Mouse (Mus musculus) CH12F3 (cell line): Measurements from ENCODE around the gene Prox2.

Source experiments
- in situ Hi-C: fragments of 300-500 bp; cut with MboI; formaldehyde crosslinking; loops from 2 replicates; pipeline ENCODE4 v1.14.3; 2020; ENCODE audit warnings: low sequenced_read_pairs

The Prox2 gene

GRCm38 (mm10) chr12:85134043-85134794 is 23.7 kb upstream of the Prox2 start:
- in situ Hi-C loops, result no loop called here

DNA sequence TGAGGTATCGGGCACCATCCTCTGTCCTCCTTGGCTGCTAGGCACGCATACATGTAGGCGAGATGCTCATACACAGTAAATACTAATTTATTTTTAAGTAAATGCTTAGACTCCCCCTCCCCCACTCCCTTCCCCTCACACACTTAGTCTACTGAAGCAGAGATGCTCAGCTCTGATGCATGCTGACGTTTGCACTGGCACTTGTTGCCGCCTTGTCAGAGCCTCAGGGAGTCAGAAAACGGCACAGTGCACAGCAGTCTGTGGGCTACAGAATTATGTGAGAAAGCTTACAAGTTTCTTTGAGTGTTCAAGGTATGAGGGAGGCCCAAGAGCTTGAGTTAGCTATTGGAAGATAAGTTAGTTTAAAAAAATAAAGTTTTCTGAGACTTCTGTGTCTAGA is 20.8 kb upstream of the Prox2 start:
- in situ Hi-C loops, result no loop called here

GRCm38 (mm10) chr12:85129426-85129978 is 18.9 kb upstream of the Prox2 start:
- in situ Hi-C loops, result no loop called here

- in situ Hi-C loops, result no loop called here
Observed at GRCm38 (mm10) chr12:85126986-85127603, 16.5 kb upstream of the Prox2 start.

DNA sequence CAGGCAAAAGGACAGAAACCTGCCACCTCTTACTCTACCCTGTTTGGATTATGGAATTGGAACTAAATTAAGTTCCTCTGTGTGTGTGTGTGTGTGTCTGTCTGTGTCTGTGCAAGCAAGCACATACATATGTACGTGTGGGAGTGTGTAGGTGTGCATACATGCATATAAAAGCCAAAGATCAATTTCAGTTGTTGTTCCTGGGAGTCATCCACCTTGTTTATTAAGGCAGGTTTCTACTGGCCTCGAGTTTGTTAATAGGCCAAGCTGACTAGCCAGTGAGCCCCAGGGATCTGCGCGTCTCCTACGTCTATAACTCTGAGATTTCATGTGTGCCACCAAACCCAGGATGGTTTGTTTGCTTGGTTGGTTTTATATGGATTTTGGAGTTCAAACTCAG is 14.2 kb upstream of the Prox2 start:
- in situ Hi-C loops, result no loop called here

- in situ Hi-C loops, result no loop called here
Observed at GRCm38 (mm10) chr12:85123645-85124044, 13.1 kb upstream of the Prox2 start.

GRCm38 (mm10) chr12:85123108-85123530 is 12.6 kb upstream of the Prox2 start:
- in situ Hi-C loops, result no loop called here

GRCm38 (mm10) chr12:85121806-85122459 is 11.4 kb upstream of the Prox2 start:
- in situ Hi-C loops, result no loop called here

- in situ Hi-C loops, result no loop called here
Observed at GRCm38 (mm10) chr12:85115678-85116077, 5.1 kb upstream of the Prox2 start.

DNA sequence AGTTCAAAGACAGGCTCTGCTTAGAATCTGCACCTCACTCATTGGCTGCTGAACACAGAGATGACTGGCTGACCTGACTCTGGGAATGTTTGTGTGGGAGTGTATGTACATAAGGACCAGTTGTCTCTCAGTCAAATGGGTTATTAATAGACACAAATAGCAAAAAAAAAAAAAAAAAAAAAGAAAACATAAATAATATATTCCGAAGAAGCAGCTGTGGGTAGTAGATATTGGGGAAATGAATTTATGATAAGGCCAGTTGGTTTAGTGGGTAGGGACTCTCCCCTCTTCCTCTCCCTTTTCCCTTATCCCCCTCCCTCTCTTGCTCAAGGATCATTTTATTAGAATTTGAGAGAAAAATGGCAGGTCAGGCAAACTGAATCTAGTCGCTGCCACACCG is 3.4 kb upstream of the Prox2 start:
- in situ Hi-C loops, result no loop called here

DNA sequence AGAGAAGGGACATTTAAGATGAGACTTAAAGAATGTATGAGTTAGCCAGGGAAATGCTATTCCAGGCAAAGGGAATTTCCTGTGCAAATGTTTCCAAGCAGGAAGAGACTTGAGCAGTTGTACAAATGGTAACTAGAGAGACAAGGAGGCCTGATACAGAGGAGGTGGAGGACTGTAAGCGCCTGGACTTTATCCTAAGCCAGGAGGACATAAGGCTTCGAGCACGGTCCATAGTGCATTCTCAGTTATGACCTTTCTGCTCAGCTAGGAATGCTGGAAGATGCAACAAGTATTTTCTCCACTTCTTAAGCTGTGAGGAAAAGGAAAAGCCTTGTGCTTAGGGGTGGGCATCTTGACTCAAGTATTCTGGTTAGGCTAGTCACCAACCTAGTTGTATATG is 2.8 kb upstream of the Prox2 start:
- in situ Hi-C loops, result no loop called here

DNA sequence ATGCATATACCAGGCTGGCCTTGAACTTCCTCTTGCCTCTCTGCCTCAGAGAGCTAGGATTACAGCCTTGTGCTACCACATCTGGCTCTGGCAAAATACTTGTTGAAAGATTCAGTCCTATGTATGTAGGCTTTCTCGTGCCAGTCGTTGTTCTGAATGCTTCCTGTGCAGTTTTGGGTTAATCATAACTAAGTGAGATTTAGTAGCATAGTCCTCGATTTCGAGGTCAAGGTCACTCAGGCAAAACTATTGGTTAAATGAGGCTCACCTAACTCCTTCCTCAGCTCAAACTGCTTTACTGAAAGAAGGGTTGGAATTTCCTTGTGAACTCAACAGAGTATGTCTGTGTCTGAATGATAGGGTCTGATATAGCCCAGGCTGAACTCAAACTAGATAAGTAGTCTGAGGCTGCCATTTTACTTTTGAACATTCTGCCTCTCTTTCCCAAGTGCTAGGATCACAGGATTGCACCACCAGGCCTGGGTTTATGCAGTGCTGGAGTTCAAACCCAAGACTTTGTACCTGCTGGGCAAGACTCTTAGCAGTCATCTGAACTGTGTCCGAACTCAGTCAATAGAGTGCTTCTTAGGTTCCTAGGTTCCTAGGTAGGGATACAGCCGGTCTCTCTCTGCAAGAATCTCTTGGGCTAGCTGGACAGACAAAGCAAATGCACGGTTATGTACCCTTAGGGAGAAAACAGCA is 2.1 kb upstream of the Prox2 start:
- in situ Hi-C loops, result no loop called here

DNA sequence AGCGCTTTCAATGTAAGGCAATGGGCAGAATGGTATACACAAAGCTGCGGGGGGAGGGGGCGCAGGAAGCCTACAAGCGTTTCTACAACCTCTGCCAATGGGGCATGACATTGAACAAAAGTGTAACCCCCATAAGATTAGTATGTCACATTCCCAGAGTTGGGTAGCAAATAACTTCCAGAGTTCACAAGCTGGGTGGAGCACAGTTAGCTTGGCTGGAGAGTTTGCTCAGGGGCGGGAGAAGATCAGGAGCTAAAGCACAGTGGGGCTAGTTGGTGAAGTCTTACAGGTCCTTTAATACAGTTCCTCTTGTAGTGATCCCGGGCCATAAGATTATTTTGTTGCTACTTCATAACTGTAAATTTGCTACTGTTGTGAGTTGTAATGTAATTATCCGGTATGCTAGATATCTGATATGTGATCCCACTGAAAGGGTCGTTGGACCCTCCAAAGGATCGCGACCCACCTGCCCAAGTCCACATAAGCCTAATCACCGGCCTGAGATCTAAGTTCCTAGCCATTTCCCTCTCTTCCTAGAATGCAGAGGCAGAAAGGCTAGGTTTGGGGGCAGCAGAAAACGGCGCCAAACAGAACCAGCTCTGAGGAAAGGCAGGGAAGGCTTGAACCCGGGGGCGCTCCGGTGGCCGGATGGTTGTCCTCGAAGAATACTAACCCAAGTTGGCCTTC is 405 bp downstream of the Prox2 start:
- in situ Hi-C loops, result no loop called here

DNA sequence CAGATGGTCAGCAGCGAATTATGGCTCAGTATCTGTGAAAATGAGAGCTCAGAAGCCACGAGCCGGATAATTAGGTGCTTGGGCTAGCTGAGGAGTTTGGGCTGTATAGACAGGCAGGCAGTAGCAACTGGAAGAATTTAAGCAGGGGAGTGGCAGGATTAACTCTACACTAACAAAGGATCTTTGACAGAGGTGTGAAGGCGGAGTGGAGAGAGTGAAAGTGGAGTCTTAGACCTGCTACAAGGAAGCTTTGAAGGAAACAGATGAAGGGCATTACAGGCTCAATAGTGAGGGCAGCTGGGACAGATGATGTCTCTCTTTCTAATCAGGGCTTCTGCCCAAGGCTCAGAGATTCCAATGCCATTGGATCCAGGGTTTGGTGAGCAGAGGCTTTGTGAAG is 1.1 kb downstream of the Prox2 start:
- in situ Hi-C loops, result no loop called here

DNA sequence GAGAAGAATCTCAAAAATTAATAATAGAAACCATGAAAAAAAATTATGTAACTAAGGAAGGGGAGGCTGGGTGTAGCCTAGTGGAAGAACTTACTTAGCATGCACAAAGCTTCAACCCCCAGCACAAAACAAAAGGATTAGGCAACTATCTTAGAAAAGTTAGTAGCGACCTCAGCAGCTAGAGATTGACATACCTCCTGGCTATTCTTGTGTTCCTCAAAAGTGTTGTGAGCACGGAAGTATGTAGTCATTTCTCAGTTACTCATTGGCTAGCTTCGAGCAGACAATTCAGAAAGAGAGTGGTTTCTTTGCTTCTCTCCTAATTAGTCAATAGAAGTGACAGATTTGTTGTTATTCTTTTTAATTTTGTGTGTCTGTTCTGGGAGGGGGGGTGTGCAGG is 1.9 kb downstream of the Prox2 start:
- in situ Hi-C loops, result no loop called here

DNA sequence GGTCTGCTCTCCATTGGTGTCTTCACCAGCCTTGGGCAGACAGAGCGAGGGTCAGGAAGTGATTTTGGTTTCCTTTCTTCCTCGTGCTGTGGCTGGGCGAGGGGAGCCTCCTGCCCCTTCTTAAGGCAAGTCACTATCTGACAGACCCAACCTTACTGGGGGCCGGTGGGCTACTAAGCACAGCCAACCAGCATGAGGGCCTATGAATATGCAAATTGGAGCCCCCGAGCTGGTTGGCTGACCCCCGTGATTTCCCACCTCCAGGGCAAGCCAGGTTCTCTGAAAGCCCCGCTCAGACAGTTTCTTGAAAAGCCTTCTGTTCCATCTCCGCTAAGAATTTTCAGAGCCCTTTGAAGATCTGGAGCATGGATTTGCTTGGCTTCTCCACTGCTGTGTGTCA is 4.3 kb downstream of the Prox2 start:
- in situ Hi-C loops, result no loop called here

- in situ Hi-C loops, result no loop called here
Observed at GRCm38 (mm10) chr12:85104789-85105188, 5.8 kb downstream of the Prox2 start.

DNA sequence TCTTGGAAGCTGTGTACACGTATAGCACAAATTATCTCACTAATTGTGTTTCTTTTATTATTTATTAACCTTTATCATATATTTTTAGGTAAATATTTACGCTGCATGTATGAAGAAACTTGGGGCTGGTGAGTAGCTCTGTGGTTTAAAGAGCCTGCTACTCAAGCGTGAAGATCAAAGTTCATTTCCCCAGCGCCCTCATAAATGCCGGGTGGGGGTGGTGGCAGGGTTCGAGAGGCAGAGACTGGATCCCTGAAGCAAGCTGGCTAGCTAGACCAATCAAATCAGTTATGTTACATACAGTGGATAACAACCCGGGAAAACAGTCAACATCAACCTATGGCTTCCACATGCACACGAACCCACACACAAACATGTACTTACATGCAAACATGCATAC is 7.5 kb downstream of the Prox2 start:
- in situ Hi-C loops, result no loop called here

- in situ Hi-C loops, result no loop called here
Observed at GRCm38 (mm10) chr12:85101521-85102106, 8.9 kb downstream of the Prox2 start.

- in situ Hi-C loops, result no loop called here
Observed at GRCm38 (mm10) chr12:85101001-85101400, 9.6 kb downstream of the Prox2 start.
